Mouse (Mus musculus): ENCODE results near the gene Gse1. TPM values are rescaled to one million over a fixed set of nuclear protein-coding genes. Genes with fewer than 3 reads are reported as not detected.

Gse1 gene
- polyA plus RNA-seq, 1 experiment: 55.9 TPM

DNA sequence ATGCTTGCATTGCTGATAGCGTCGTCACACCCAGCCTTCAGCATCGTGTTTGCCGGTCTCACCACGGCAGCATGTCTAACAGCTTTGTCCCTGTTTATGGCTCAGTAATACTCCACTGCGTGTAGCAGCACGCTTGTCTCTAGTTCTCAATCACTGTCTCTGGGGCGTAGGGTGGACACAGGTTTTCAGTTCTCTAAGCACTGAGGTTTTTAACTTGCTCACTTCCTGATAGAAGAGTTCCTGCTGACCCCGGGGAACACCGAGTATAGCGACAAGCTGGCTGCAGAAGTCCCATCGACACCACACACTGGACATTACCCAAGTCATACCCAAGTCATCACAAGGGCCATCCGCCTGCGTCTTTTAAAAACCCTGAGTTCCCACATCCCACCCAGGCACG is 207.5 kb downstream of the Gse1 start:
- Histone ChIP-seq H3K36me3 (ENCODE audit: control insufficient read depth, insufficient read depth, low read length) (no peaks in the 10 kb centered on the region), H3K4me3 (ENCODE audit: low read depth, low read length) (no peak overlapping the region), H3K27me3 (ENCODE audit: control insufficient read depth, insufficient read depth, low read length) (no peaks in the 10 kb centered on the region), H3K27ac (ENCODE audit: insufficient read depth, low read depth, low read length) (peak overlapping the region; percentile 38; the same call in 1 of the 2 replicates), H3K4me1 (ENCODE audit: control insufficient read depth, insufficient read depth, insufficient read length, low read length) (peaks cover 31% of the 10 kb centered on the region)
- 88% methylated on average over 15 of the region's 15 CpGs for WGBS
- TF ChIP-seq POLR2A (IDR thresholded peaks at IDR 0.05; ENCODE audit: low read depth, low read length) (no peak), CTCF (IDR thresholded peaks at IDR 0.05; ENCODE audit: extremely low read depth, insufficient read length, insufficient replicate concordance, low read depth, low read length) (no peak)

DNA sequence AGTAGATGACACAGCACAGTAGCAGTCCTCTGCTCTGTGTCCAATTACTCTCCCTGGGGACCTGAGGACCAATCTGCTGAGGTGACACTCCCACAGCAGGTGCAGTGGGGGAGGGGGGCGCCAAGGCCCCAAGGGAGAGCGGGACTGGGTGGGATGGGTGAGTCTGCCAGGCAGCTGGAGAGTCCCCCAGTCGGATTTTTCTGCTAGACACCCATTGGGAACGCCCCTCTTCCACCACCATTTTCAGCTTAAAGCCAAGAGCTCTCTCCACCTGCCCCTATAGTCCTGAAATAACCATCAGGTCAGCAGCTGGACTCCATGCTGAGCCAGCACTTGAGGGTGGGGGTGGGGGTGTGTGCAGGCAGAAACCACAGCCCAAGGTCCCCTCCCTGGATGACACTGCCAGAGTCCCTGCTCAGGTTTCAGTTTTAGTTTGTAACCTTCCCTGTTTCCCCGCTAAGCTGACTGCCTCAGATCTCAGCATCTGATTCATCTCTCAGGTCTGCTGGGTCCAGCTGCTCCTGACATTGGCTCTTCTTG is 208.3 kb downstream of the Gse1 start:
- 37% methylated on average over 5 of the region's 5 CpGs for WGBS
- Histone ChIP-seq H3K36me3 (ENCODE audit: control insufficient read depth, insufficient read depth, low read length) (no peaks in the 10 kb centered on the region), H3K4me3 (ENCODE audit: low read depth, low read length) (peak overlapping the region; percentile 2; the same call in 1 of the 2 replicates), H3K27me3 (ENCODE audit: control insufficient read depth, insufficient read depth, low read length) (no peaks in the 10 kb centered on the region), H3K27ac (ENCODE audit: insufficient read depth, low read depth, low read length) (peak overlapping the region; percentile 58), H3K4me1 (ENCODE audit: control insufficient read depth, insufficient read depth, insufficient read length, low read length) (peaks cover 35% of the 10 kb centered on the region)
- TF ChIP-seq POLR2A (IDR thresholded peaks at IDR 0.05; ENCODE audit: low read depth, low read length) (no peak), CTCF (IDR thresholded peaks at IDR 0.05; ENCODE audit: extremely low read depth, insufficient read length, insufficient replicate concordance, low read depth, low read length) (no peak)

DNA sequence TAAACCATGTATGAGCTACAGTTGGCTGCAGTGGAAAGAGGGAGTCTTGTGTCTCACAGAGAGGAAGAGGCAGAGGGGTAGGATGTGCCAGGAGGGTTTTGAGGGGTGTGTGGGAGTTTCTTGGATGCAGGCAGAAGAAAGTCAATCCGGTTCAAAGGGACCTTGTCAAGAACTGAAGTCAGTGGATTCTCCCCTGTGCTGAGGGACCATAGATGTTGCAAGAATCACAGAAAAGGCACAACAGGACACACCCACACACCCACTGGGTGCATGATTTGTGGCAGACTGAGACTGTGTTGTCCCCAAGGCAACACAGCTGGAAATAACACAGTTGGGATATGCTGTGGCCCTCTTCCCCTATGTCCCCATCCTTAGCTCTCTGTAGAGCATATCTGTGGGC is 209.0 kb downstream of the Gse1 start:
- 84% methylated on average over 1 of the region's 1 CpGs for WGBS

DNA sequence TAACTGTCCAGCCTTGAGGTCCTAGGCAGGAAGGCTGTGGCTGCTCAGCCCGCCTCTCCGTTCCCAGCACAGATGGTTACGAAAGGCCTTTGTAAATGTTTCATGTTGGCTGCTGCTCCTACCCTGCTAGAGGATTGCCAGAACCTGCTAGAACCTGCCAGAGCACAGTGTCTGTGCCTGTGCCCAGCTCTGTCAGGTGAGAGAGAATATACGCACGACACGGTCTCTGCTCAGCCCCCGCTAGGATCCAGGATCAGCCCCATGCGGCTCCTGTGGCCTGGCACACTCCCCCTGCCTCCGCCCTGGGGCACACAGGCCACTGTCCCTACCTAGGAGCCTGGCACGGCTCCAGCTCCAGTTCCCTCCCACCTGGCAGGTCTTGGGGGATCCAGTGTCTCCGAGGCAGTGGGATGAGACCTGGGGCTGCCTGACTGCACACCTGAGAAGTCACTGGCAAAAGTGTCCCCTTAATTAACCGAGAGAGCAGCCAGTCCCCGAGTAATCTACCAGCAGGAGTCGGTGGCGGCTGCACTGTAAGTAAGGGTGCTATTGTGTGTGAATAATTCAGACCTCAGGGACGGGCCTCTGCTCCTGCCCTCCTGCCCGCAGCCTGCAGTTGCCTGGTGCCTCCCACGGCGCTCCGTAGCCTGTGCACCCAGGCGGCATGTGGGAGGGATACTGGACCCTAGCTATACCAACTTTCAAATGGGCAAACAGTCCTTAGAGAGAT is 209.6 kb downstream of the Gse1 start:
- WGBS: 87% methylated on average over 21 of the region's 21 CpGs
- no peak overlapping the region for H3K27ac ChIP-seq (ENCODE audit: insufficient read depth, low read depth, low read length)
- peaks cover 45% of the 10 kb centered on the region for H3K4me1 ChIP-seq (ENCODE audit: control insufficient read depth, insufficient read depth, insufficient read length, low read length)
- H3K36me3 ChIP-seq (ENCODE audit: control insufficient read depth, insufficient read depth, low read length): no peaks in the 10 kb centered on the region
- no peaks in the 10 kb centered on the region for H3K27me3 ChIP-seq (ENCODE audit: control insufficient read depth, insufficient read depth, low read length)
- H3K4me3 ChIP-seq (ENCODE audit: low read depth, low read length): no peak overlapping the region
- TF ChIP-seq POLR2A (IDR thresholded peaks at IDR 0.05; ENCODE audit: low read depth, low read length) (no peak), CTCF (IDR thresholded peaks at IDR 0.05; ENCODE audit: extremely low read depth, insufficient read length, insufficient replicate concordance, low read depth, low read length) (no peak)

More for the DNA sequence above, 209.0 kb downstream of the Gse1 start:
- peak overlapping the region; percentile 58 for H3K27ac ChIP-seq (ENCODE audit: insufficient read depth, low read depth, low read length)
- H3K36me3 ChIP-seq (ENCODE audit: control insufficient read depth, insufficient read depth, low read length): no peaks in the 10 kb centered on the region
- no peaks in the 10 kb centered on the region for H3K27me3 ChIP-seq (ENCODE audit: control insufficient read depth, insufficient read depth, low read length)
- no peak for TF ChIP-seq POLR2A (IDR thresholded peaks at IDR 0.05; ENCODE audit: low read depth, low read length)
- TF ChIP-seq CTCF (IDR thresholded peaks at IDR 0.05; ENCODE audit: extremely low read depth, insufficient read length, insufficient replicate concordance, low read depth, low read length): no peak
- H3K4me1 ChIP-seq (ENCODE audit: control insufficient read depth, insufficient read depth, insufficient read length, low read length): peaks cover 40% of the 10 kb centered on the region
- no peak overlapping the region for H3K4me3 ChIP-seq (ENCODE audit: low read depth, low read length)

DNA sequence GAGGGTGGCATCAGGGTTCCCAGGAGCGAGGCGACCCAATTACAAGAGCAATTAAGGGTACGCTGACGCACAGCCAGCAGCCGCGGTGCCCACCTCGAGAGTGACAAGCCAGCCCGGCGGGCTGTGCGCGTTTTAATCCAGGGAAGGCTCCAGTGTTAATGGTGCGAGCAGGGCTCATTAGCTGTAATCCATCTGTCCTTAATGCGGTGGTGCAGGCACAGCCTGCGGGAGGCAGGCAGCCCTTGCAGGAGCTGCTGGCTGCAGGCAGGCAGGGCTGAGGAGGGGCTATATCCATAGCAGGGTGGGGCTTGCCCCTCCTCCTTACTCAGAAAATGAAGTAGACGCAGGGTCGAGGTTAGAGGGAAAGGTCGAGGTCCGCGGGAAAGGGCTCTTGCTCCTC is 211.1 kb downstream of the Gse1 start:
- TF ChIP-seq CTCF (IDR thresholded peaks at IDR 0.05; ENCODE audit: extremely low read depth, insufficient read length, insufficient replicate concordance, low read depth, low read length) (no peak), POLR2A (IDR thresholded peaks at IDR 0.05; ENCODE audit: low read depth, low read length) (no peak)
- WGBS: 72% methylated on average over 19 of the region's 19 CpGs
- Histone ChIP-seq H3K4me3 (ENCODE audit: low read depth, low read length) (no peak overlapping the region), H3K4me1 (ENCODE audit: control insufficient read depth, insufficient read depth, insufficient read length, low read length) (peaks cover 47% of the 10 kb centered on the region), H3K27ac (ENCODE audit: insufficient read depth, low read depth, low read length) (no peak overlapping the region), H3K27me3 (ENCODE audit: control insufficient read depth, insufficient read depth, low read length) (no peaks in the 10 kb centered on the region), H3K36me3 (ENCODE audit: control insufficient read depth, insufficient read depth, low read length) (no peaks in the 10 kb centered on the region)

DNA sequence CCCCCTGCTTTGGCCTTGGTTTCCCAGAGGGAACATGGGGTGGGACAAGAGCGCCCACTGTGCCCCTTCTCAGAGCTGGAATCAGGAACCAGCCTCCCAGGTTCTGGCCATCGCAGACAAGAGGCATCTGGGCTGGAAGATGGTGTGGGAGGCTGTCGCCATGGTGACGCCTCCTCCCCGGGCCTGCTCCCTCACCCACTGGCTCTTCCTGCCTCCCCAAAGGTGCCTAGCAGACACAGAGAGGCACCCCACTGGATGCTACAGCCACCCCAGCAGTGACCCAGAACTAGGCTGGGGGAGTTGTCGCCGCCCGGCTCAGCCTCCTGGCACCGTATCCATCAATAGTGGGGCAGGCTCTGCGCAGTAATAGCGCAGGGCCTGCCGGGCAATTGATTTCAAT is 212.5 kb downstream of the Gse1 start:
- H3K4me3 ChIP-seq (ENCODE audit: low read depth, low read length): no peak overlapping the region
- H3K36me3 ChIP-seq (ENCODE audit: control insufficient read depth, insufficient read depth, low read length): no peaks in the 10 kb centered on the region
- H3K27me3 ChIP-seq (ENCODE audit: control insufficient read depth, insufficient read depth, low read length): no peaks in the 10 kb centered on the region
- no peak for TF ChIP-seq CTCF (IDR thresholded peaks at IDR 0.05; ENCODE audit: extremely low read depth, insufficient read length, insufficient replicate concordance, low read depth, low read length)
- no peak for TF ChIP-seq POLR2A (IDR thresholded peaks at IDR 0.05; ENCODE audit: low read depth, low read length)
- H3K27ac ChIP-seq (ENCODE audit: insufficient read depth, low read depth, low read length): no peak overlapping the region
- WGBS: 93% methylated on average over 12 of the region's 12 CpGs
- peaks cover 58% of the 10 kb centered on the region for H3K4me1 ChIP-seq (ENCODE audit: control insufficient read depth, insufficient read depth, insufficient read length, low read length)

DNA sequence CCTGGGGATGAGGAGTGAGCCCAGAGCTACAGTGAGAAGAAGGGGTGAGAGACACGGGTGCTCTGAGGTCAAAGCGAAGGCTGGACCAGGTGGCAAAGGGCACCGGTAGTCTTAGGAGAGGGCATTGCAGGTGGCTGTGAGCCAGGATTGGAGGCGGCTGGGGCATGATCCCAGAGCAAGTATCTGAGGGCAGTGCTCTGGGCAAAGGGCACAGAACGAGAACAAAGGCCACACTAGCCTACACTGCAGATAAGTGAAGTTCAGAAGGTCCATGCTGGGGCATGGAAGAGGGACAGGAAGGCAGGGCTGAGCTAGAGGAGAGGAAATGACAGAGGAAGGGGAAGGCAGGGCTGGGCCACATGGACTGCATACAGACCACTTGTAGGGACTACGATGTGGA is 213.4 kb downstream of the Gse1 start:
- 22% methylated on average over 6 of the region's 6 CpGs for WGBS
- TF ChIP-seq POLR2A (IDR thresholded peaks at IDR 0.05; ENCODE audit: low read depth, low read length) (no peak), CTCF (IDR thresholded peaks at IDR 0.05; ENCODE audit: extremely low read depth, insufficient read length, insufficient replicate concordance, low read depth, low read length) (no peak)
- H3K36me3 ChIP-seq (ENCODE audit: control insufficient read depth, insufficient read depth, low read length): no peaks in the 10 kb centered on the region
- H3K27me3 ChIP-seq (ENCODE audit: control insufficient read depth, insufficient read depth, low read length): no peaks in the 10 kb centered on the region
- H3K27ac ChIP-seq (ENCODE audit: insufficient read depth, low read depth, low read length): peak overlapping the region; percentile 84
- H3K4me1 ChIP-seq (ENCODE audit: control insufficient read depth, insufficient read depth, insufficient read length, low read length): peaks cover 55% of the 10 kb centered on the region
- H3K4me3 ChIP-seq (ENCODE audit: low read depth, low read length): no peak overlapping the region
